Mouse (Mus musculus) heart, embryonic 14.5 days (tissue): ENCODE results near the gene Gm45808. TPM values are rescaled to one million over a fixed set of nuclear protein-coding genes. Genes with fewer than 3 reads are reported as not detected.

Experiments used
- ATAC-seq: fragments of 200-750 bp; cut with Nextera tagmentation; 2 replicates; pipeline ENCODE4 v1.8.0; 2017; ENCODE audit warnings: low read depth, moderate TSS enrichment; ENCODE audit not compliant: insufficient number of reproducible peaks, insufficient read depth, low FRiP score
- H3K27ac ChIP-seq, 2 experiments: fragments of 200-500 bp in 1 of 2; fragments of 300-500 bp in 1 of 2; sonication (generic) in 1 of 2; replicated peaks in 1 of 2; 2 replicates each; pipeline ENCODE4 v1.5.1; 2012 to 2014; ENCODE audit warnings: low read depth in 2 of 2, low read length in 2 of 2, control low read depth in 1 of 2, mild to moderate bottlenecking in 1 of 2, mixed read lengths in 1 of 2; ENCODE audit not compliant: control insufficient read depth in 1 of 2, insufficient read depth in 1 of 2
- H3K27me3 ChIP-seq: fragments of 300-500 bp; sonication (generic); 2 replicates; pipeline ENCODE4 v1.6.1; 2014; ENCODE audit warnings: mild to moderate bottlenecking, low read length, control low read depth; ENCODE audit not compliant: control insufficient read depth, insufficient read depth
- H3K36me3 ChIP-seq: fragments of 300-500 bp; sonication (generic); 2 replicates; pipeline ENCODE4 v1.6.1; 2014; ENCODE audit warnings: mild to moderate bottlenecking, control low read depth, low read length, mixed read lengths; ENCODE audit not compliant: control insufficient read depth, insufficient read depth
- H3K4me1 ChIP-seq, 2 experiments: fragments of 200-500 bp in 1 of 2; fragments of 300-500 bp in 1 of 2; sonication (generic) in 1 of 2; 2 replicates each; pipeline ENCODE4 v1.6.1; 2012 to 2014; ENCODE audit warnings: low read length in 2 of 2, control low read depth in 1 of 2, mixed read lengths in 1 of 2; ENCODE audit not compliant: control insufficient read depth in 2 of 2, insufficient read depth in 2 of 2
- H3K4me2 ChIP-seq: fragments of 300-500 bp; sonication (generic); 2 replicates; pipeline ENCODE4 v1.6.1; 2014; ENCODE audit warnings: mild to moderate bottlenecking, low read length
- H3K4me3 ChIP-seq, 2 experiments: fragments of 200-500 bp in 1 of 2; fragments of 300-500 bp in 1 of 2; sonication (generic) in 1 of 2; 2 replicates each; pipeline ENCODE4 v1.5.1; 2012 to 2014; ENCODE audit warnings: low read length in 2 of 2, mild to moderate bottlenecking in 2 of 2, control low read depth in 1 of 2, low read depth in 1 of 2, moderate library complexity in 1 of 2; ENCODE audit not compliant: control insufficient read depth in 1 of 2, insufficient read depth in 1 of 2
- H3K9ac ChIP-seq: fragments of 300-500 bp; sonication (generic); 2 replicates; pipeline ENCODE4 v1.6.1; 2014; ENCODE audit warnings: mild to moderate bottlenecking, low read length
- H3K9me3 ChIP-seq: fragments of 300-500 bp; sonication (generic); 2 replicates; pipeline ENCODE4 v1.6.1; 2016; ENCODE audit warnings: low read length, control low read depth; ENCODE audit not compliant: control insufficient read depth
- WGBS: fragments of 180-500 bp; shearing (Covaris S2); extraction: QIAGEN DNeasy Blood & Tissue Kit; methylation state at CpG from one replicate; pipeline ENCODE4 v1.1.7; 2014; 5-methylcytosine and 5-hydroxymethylcytosine counted together
- polyA plus RNA-seq: library from polyadenylated mRNA; unstranded; fragments of >200 nt; fragmentation: Nextera tagmentation; extraction: Ambion mirVana; gene quantifications from 2 replicates; pipeline ENCODE4 v1.2.1, GENCODE M21; 2014

Gm45808 gene
- polyA plus RNA-seq, 1 experiment from 2014 or later = not detected

- H3K9ac ChIP-seq = peak within 1 kb of the TSS; percentile 16; the same call in 1 of the 2 replicates
- H3K27ac ChIP-seq = no peak within 1 kb of the TSS
- H3K4me2 ChIP-seq = peak within 1 kb of the TSS; percentile 65
- H3K9me3 ChIP-seq = no peaks in the 10 kb centered on the region
- 28% methylated on average over 19 of the region's 19 CpGs for WGBS
- H3K4me1 ChIP-seq = peaks cover 19 to 37% of the 10 kb centered on the region in 2 experiments
- no peak for ATAC-seq
- peaks cover 47% of the 10 kb centered on the region for H3K36me3 ChIP-seq
- no peak within 1 kb of the TSS for H3K4me3 ChIP-seq
- no peaks in the 10 kb centered on the region for H3K27me3 ChIP-seq
These were observed 48.9 kb downstream of the Gm45808 start, which contains the start of gene Ruvbl2 for GRCm38 (mm10) chr7:45437521-45438276. TSS of gene Ruvbl2 (minus strand) at chr7:45438096.

DNA sequence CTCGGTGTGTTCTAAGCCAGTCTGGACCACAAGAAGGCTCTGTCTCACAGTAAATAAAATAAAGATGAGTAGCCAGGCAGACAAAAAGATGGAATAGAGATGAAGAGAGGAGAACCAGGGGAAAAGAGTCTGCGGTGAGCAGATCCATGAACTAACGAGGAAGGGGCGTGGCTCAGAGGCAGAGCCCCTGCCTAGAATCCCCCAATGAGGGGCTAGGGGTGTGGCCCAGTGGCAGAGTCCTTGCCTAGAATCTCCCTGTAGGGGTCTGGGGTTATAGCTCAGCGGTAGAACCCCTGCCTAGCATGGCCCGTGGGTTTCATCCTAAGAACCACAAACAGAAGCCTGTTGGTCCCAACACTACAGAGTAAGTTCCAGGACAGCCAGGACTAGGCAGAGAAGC is 49.6 kb downstream of the Gm45808 start:
- H3K36me3 ChIP-seq = peaks cover 41% of the 10 kb centered on the region
- H3K9me3 ChIP-seq = no peaks in the 10 kb centered on the region
- WGBS = 49% methylated on average over 6 of the region's 6 CpGs
- ATAC-seq = no peak
- H3K27ac ChIP-seq = no peak overlapping the region
- peak overlapping the region; percentile 9; the same call in 1 of the 2 replicates for H3K9ac ChIP-seq
- H3K4me1 ChIP-seq = peaks cover 19 to 37% of the 10 kb centered on the region in 2 experiments
- peak overlapping the region; percentile 65 for H3K4me2 ChIP-seq
- no peaks in the 10 kb centered on the region for H3K27me3 ChIP-seq
- no peak overlapping the region for H3K4me3 ChIP-seq

GRCm38 (mm10) chr7:45436444-45436843 is 50.2 kb downstream of the Gm45808 start:
- peak overlapping the region; percentile 65 for H3K4me2 ChIP-seq
- H3K27ac ChIP-seq = no peak overlapping the region
- no peak overlapping the region for H3K4me3 ChIP-seq
- peaks cover 40% of the 10 kb centered on the region for H3K36me3 ChIP-seq
- no peaks in the 10 kb centered on the region for H3K27me3 ChIP-seq
- H3K9ac ChIP-seq = peak overlapping the region; percentile 90
- no peaks in the 10 kb centered on the region for H3K9me3 ChIP-seq
- 82% methylated on average over 5 of the region's 5 CpGs for WGBS
- peaks cover 19 to 37% of the 10 kb centered on the region in 2 experiments for H3K4me1 ChIP-seq
- ATAC-seq = no peak

DNA sequence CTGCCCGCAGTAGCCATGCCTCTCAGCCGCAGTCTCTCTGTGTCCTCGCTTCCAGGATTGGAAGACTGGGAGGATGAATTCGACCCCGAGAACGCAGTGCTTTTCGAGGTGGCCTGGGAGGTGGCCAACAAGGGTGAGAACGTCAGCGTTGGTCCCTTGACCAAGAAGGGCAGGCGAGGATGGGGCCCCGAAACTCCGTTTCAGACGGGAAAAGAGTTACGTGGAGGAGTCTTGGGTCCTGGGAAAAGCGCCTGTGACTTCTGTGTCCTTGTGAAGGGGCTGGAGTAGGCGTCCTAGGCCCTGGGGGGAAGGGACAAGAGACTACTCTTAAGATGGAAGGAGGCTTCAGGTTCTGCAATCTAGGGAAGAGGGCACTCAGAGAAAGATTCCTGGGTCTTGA is 51.6 kb downstream of the Gm45808 start:
- Histone ChIP-seq H3K9ac (peak overlapping the region; percentile 90), H3K4me2 (peak overlapping the region; percentile 65), H3K27me3 (no peaks in the 10 kb centered on the region), H3K27ac (peak overlapping the region; percentile 85 to 90), H3K9me3 (no peaks in the 10 kb centered on the region), H3K4me1 (peaks cover 19 to 37% of the 10 kb centered on the region in 2 experiments), H3K36me3 (peaks cover 40% of the 10 kb centered on the region), H3K4me3 (peak overlapping the region; percentile 69 to 83)
- ATAC-seq = no peak
- under 1% methylated on average over 16 of the region's 16 CpGs for WGBS

DNA sequence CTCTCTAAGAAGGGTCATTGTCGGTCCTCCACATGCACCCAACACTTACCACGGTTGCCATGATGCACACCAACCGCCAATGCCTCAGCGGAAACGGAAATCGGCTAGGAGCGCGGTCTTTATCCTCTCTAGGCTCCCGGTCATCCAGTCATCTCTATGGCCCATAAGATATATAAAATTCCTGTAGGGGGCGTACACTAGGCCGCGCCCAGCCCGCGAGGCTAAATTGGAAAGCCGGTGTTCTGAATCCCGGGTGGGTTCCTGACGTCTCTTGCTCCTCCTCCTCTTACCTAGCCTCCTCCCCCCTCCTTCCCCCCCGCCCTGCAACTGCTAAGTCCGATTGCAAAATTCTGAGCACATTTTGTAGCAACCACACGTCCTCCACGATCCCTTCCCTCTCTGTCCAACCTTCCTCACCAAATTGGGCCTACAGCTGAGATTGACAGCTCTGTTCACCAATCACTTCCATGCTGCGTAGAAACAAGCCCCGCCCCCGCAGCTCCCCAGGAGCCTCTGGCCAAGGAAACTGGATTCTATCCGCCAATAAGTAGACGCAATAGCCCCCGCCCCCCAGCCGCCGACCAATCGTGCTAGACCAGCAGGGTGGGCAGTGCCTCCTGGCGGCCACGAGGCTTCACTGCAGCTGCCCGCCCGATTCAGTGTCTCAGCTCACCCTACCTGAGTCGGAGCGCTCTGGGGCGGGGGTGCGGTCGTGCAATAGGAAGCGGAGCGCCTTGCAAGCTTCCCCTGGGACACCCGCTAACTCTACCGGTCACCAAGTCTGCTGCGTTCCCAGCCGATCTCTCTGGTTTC is 52.2 kb downstream of the Gm45808 start, which contains the start of gene Gys1:
Gene Gys1, plus strand, starts transcription at position 642 of the 813 bp plus-strand sequence.
- under 1% methylated on average over 45 of the region's 45 CpGs for WGBS
- ATAC-seq = peak; percentile 94
- Histone ChIP-seq H3K4me3 (peak within 1 kb of the TSS; percentile 72 to 83), H3K4me1 (peaks cover 19 to 37% of the 10 kb centered on the region in 2 experiments), H3K9ac (peak within 1 kb of the TSS; percentile 90), H3K36me3 (peaks cover 40% of the 10 kb centered on the region), H3K27ac (peak within 1 kb of the TSS; percentile 90 to 91), H3K9me3 (no peaks in the 10 kb centered on the region), H3K27me3 (no peaks in the 10 kb centered on the region), H3K4me2 (peak within 1 kb of the TSS; percentile 78)

DNA sequence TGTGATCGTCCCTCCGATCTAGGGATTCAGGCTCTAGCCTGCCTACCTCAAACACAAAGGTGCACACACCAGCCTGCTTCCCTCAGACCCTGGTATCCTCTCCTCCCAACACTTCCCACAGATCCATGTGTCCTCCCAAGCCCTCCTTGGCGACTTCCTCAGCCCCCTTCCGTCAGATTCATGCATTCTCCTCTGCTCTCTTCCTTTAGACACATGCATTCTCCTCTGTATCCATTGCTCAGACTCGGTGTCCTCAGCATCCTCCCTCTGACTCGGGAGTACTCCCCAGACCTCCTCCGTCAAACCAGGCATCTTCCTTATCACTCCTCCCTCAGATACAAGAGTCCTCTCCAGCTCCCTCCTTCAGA is 52.8 kb downstream of the Gm45808 start:
- Histone ChIP-seq H3K9ac (peak overlapping the region; percentile 81), H3K36me3 (peaks cover 42% of the 10 kb centered on the region)
- ATAC-seq = no peak

DNA sequence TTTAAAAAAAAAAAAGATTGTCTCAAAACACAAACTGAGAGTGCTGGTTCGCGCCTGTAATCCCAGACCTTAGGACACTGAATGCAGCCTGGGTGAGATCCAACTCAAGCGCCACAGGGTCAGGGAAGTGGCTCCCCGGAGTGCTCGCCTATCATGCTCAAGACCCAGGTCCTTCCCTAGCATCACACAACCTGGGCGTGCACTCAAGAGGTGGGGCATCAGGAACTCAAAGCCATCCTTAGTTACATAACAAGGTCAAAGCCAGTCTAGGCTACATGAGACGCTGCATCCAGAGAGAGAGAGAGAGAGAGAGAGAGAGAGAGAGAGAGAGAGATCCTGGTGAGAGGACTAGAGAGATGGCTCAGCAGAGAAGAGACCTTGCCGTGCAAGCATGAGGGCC is 60.1 kb downstream of the Gm45808 start:
- Histone ChIP-seq H3K27me3 (no peaks in the 10 kb centered on the region), H3K9ac (no peak overlapping the region), H3K4me1 (no peaks in the 10 kb centered on the region), H3K4me2 (no peak overlapping the region), H3K9me3 (no peaks in the 10 kb centered on the region), H3K4me3 (no peak overlapping the region), H3K27ac (no peak overlapping the region), H3K36me3 (peaks cover 94% of the 10 kb centered on the region)
- ATAC-seq = no peak
- WGBS = 90% methylated on average over 8 of the region's 8 CpGs

More for the DNA sequence above, 52.8 kb downstream of the Gm45808 start:
- H3K4me3 ChIP-seq = peak overlapping the region; percentile 60 to 72
- no peaks in the 10 kb centered on the region for H3K9me3 ChIP-seq
- no peaks in the 10 kb centered on the region for H3K27me3 ChIP-seq
- H3K27ac ChIP-seq = peak overlapping the region; percentile 76 to 91
- H3K4me2 ChIP-seq = peak overlapping the region; percentile 78
- WGBS = under 1% methylated on average over 7 of the region's 7 CpGs
- H3K4me1 ChIP-seq = peaks cover 19 to 37% of the 10 kb centered on the region in 2 experiments
